Mouse (Mus musculus) midbrain, embryonic 13.5 days (tissue): Measurements from ENCODE around the gene Smyd1. TPM values are rescaled to one million over a fixed set of nuclear protein-coding genes. Genes with fewer than 3 reads are reported as not detected.
A peak's percentile ranks its signal among the peaks of the same experiment; 100 is the strongest.

Source experiments
- ATAC-seq: fragments of 200-750 bp; cut with Nextera tagmentation; 2 replicates; pipeline ENCODE4 v1.8.0; 2017; ENCODE audit warnings: mild to moderate bottlenecking, moderate TSS enrichment, moderate library complexity
- H3K27ac ChIP-seq: fragments of 300-500 bp; sonication (generic); 2 replicates; pipeline ENCODE4 v1.5.1; 2015; ENCODE audit warnings: inconsistent platforms, mild to moderate bottlenecking, moderate library complexity
- H3K27me3 ChIP-seq: fragments of 300-500 bp; sonication (generic); 2 replicates; pipeline ENCODE4 v1.6.1; 2015; ENCODE audit warnings: mild to moderate bottlenecking, inconsistent platforms
- H3K36me3 ChIP-seq: fragments of 300-500 bp; sonication (generic); 2 replicates; pipeline ENCODE4 v1.6.1; 2015; ENCODE audit warnings: mild to moderate bottlenecking, inconsistent platforms
- H3K4me1 ChIP-seq: fragments of 300-500 bp; sonication (generic); replicated peaks from 2 replicates; pipeline ENCODE4 v1.6.1; 2015; ENCODE audit warnings: inconsistent platforms
- H3K4me2 ChIP-seq: fragments of 300-500 bp; sonication (generic); replicated peaks from 2 replicates; pipeline ENCODE4 v1.6.1; 2015; ENCODE audit warnings: moderate library complexity, mild to moderate bottlenecking, inconsistent platforms
- H3K4me3 ChIP-seq: fragments of 300-500 bp; sonication (generic); replicated peaks from 2 replicates; pipeline ENCODE4 v1.5.1; 2015; ENCODE audit warnings: mild to moderate bottlenecking, inconsistent platforms
- H3K9ac ChIP-seq: fragments of 300-500 bp; sonication (generic); replicated peaks from 2 replicates; pipeline ENCODE4 v1.6.1; 2015; ENCODE audit warnings: mild to moderate bottlenecking, inconsistent platforms
- H3K9me3 ChIP-seq: fragments of 300-500 bp; sonication (generic); 2 replicates; pipeline ENCODE4 v1.6.1; 2016; ENCODE audit warnings: mild to moderate bottlenecking, inconsistent platforms
- WGBS: fragments of 180-500 bp; shearing (Covaris S2); methylation state at CpG from one replicate; pipeline ENCODE4 v1.1.7; 2015; 5-methylcytosine and 5-hydroxymethylcytosine counted together
- microRNA-seq: library from miRNA; unstranded; fragments of <30 nt; microRNA quantifications from one replicate; pipeline ENCODE4, GENCODE M21; 2016
- polyA plus RNA-seq: library from polyadenylated mRNA; unstranded; fragments of >200 nt; fragmentation: Nextera tagmentation; extraction: Ambion mirVana; gene quantifications from 2 replicates; pipeline ENCODE4 v1.2.1, GENCODE M21; 2015

Smyd1 gene
- polyA plus RNA-seq, 1 experiment from 2014 or later, result not detected

- Histone ChIP-seq H3K9ac (no peak overlapping the region), H3K4me2 (no peak overlapping the region), H3K4me1 (no peaks in the 10 kb centered on the region), H3K9me3 (no peaks in the 10 kb centered on the region), H3K36me3 (no peaks in the 10 kb centered on the region), H3K4me3 (no peak overlapping the region), H3K27ac (no peak overlapping the region), H3K27me3 (no peaks in the 10 kb centered on the region)
- WGBS, result 93% methylated on average over 2 of the region's 2 CpGs
- no peak for ATAC-seq
Measured at GRCm38 (mm10) chr6:71190501-71190900, 131.5 kb downstream of the Smyd1 start.

GRCm38 (mm10) chr6:71189578-71189977 is 132.5 kb downstream of the Smyd1 start:
- no peak overlapping the region for H3K4me2 ChIP-seq
- no peaks in the 10 kb centered on the region for H3K36me3 ChIP-seq
- no peak overlapping the region for H3K27ac ChIP-seq
- no peak overlapping the region for H3K4me3 ChIP-seq
- no peak overlapping the region for H3K9ac ChIP-seq
- no peaks in the 10 kb centered on the region for H3K4me1 ChIP-seq
- no peak for ATAC-seq
- no peaks in the 10 kb centered on the region for H3K9me3 ChIP-seq
- 84% methylated on average over 1 of the region's 1 CpGs for WGBS
- H3K27me3 ChIP-seq, result no peaks in the 10 kb centered on the region

GRCm38 (mm10) chr6:71184941-71185604 is 137.0 kb downstream of the Smyd1 start:
- 88% methylated on average over 7 of the region's 7 CpGs for WGBS

GRCm38 (mm10) chr6:71180596-71180995 is 141.4 kb downstream of the Smyd1 start:
- no peak overlapping the region for H3K27ac ChIP-seq
- 95% methylated on average over 1 of the region's 1 CpGs for WGBS

More at GRCm38 (mm10) chr6:71184941-71185604, 137.0 kb downstream of the Smyd1 start:
- Histone ChIP-seq H3K9me3 (no peaks in the 10 kb centered on the region), H3K27ac (no peak overlapping the region), H3K36me3 (no peaks in the 10 kb centered on the region), H3K4me1 (no peaks in the 10 kb centered on the region), H3K9ac (no peak overlapping the region), H3K4me3 (no peak overlapping the region), H3K4me2 (no peak overlapping the region), H3K27me3 (no peaks in the 10 kb centered on the region)
- ATAC-seq, result no peak

GRCm38 (mm10) chr6:71172812-71173580 is 149.0 kb downstream of the Smyd1 start:
- Histone ChIP-seq H3K27ac (no peak overlapping the region), H3K9ac (no peak overlapping the region), H3K4me3 (no peak overlapping the region), H3K4me2 (no peak overlapping the region), H3K9me3 (no peaks in the 10 kb centered on the region), H3K36me3 (no peaks in the 10 kb centered on the region), H3K4me1 (no peaks in the 10 kb centered on the region), H3K27me3 (no peaks in the 10 kb centered on the region)
- ATAC-seq, result no peak
- 93% methylated on average over 10 of the region's 10 CpGs for WGBS

More at GRCm38 (mm10) chr6:71180596-71180995, 141.4 kb downstream of the Smyd1 start:
- no peak overlapping the region for H3K4me2 ChIP-seq
- no peak overlapping the region for H3K9ac ChIP-seq
- H3K9me3 ChIP-seq, result no peaks in the 10 kb centered on the region
- H3K36me3 ChIP-seq, result no peaks in the 10 kb centered on the region
- no peak for ATAC-seq
- H3K4me3 ChIP-seq, result no peak overlapping the region
- H3K27me3 ChIP-seq, result no peaks in the 10 kb centered on the region
- H3K4me1 ChIP-seq, result no peaks in the 10 kb centered on the region

- Histone ChIP-seq H3K27ac (no peak overlapping the region), H3K27me3 (no peaks in the 10 kb centered on the region), H3K9ac (no peak overlapping the region), H3K36me3 (no peaks in the 10 kb centered on the region), H3K9me3 (no peaks in the 10 kb centered on the region), H3K4me2 (no peak overlapping the region), H3K4me1 (no peaks in the 10 kb centered on the region), H3K4me3 (no peak overlapping the region)
- no peak for ATAC-seq
- WGBS, result 47% methylated on average over 6 of the region's 6 CpGs
Measured at GRCm38 (mm10) chr6:71166551-71167169, 155.4 kb downstream of the Smyd1 start.

GRCm38 (mm10) chr6:71164394-71164793 is 157.6 kb downstream of the Smyd1 start:
- peak; percentile 43; the same call in 1 of the 2 replicates for ATAC-seq
- Histone ChIP-seq H3K4me3 (no peak overlapping the region), H3K27me3 (no peaks in the 10 kb centered on the region), H3K4me2 (no peak overlapping the region), H3K27ac (no peak overlapping the region), H3K9me3 (no peaks in the 10 kb centered on the region), H3K4me1 (no peaks in the 10 kb centered on the region), H3K9ac (no peak overlapping the region), H3K36me3 (no peaks in the 10 kb centered on the region)
- 31% methylated on average over 6 of the region's 6 CpGs for WGBS

Small RNA genes lying within 50 kb of the gene (microRNA-seq; reads per million reads assigned to microRNA genes)
- 30.5 reads per million, percentile 40 among the genes with 10 or more reads in this experiment for gene Mir8112

Other genes starting within 250 kb of the Smyd1 start
- 3.7 and 3.9 TPM in 2 replicates for gene Thnsl2, start 177.8 kb downstream of the Smyd1 start, polyA plus RNA-seq
- gene Fabp1, start 122.4 kb downstream of the Smyd1 start, polyA plus RNA-seq, result 1.9 TPM in 1 of 2 replicates, not detected in the other
- 21.0 and 25.1 TPM in 2 replicates for gene Krcc1, start 50.6 kb downstream of the Smyd1 start, polyA plus RNA-seq
- not detected in 2 replicates for gene Cd8b1, start 555 bp upstream of the Smyd1 start, polyA plus RNA-seq
- not detected in 2 replicates for gene Cd8a, start 51.2 kb upstream of the Smyd1 start, polyA plus RNA-seq
- gene Rmnd5a, start 118.4 kb upstream of the Smyd1 start, polyA plus RNA-seq, result 7.0 and 8.0 TPM in 2 replicates
- gene Rnf103, start 171.7 kb upstream of the Smyd1 start, polyA plus RNA-seq, result 18.6 and 22.3 TPM in 2 replicates
- gene Chmp3, start 221.6 kb upstream of the Smyd1 start, polyA plus RNA-seq, result 49.5 and 52.9 TPM in 2 replicates